Mouse (Mus musculus) left cerebral cortex, adult 18-20 months (tissue): Measurements from ENCODE around the gene Bpifb4. TPM values are rescaled to one million over a fixed set of nuclear protein-coding genes. Genes with fewer than 3 reads are reported as not detected.

Experiments used
- DNase-seq, 2 experiments: peaks; one replicate each; pipeline ENCODE4 v3.0.0; 2021 to 2022; ENCODE audit warnings: low spot score in 2 of 2, mixed read lengths in 1 of 2
- total RNA-seq, 2 experiments: library from RNA; stranded (reverse); gene quantifications; 2 replicates each; pipeline ENCODE4 v1.2.3; 2021

Bpifb4 gene
- total RNA-seq, 2 experiments from 2014 or later = not detected

GRCm38 (mm10) chr2:154004456-154004855 is 66.4 kb downstream of the Bpifb4 start:
- DNase-seq = no peak

DNA sequence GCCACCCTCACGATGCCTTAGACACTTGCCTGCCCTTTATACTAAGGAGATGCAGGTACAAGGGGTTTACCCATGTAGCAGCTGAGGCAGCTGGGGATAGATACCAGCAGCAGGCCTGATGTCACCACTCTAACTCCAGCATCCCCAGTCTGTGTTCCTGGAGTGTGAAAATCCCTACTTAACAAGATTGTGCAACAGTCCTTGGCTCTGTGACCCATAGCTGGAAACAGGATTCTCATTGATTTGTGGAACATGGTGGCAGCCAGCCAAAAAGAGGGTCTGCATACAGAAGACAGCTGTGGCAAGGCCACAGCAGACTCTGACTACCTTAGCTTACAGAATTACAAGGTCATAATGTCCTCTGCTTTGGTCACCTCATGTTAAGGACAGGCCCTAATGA is 67.1 kb downstream of the Bpifb4 start:
- DNase-seq = no peak

- DNase-seq = no peak
Observed at GRCm38 (mm10) chr2:154005734-154006133, 67.7 kb downstream of the Bpifb4 start.

- no peak for DNase-seq
Observed at GRCm38 (mm10) chr2:154006331-154006730, 68.3 kb downstream of the Bpifb4 start.

DNA sequence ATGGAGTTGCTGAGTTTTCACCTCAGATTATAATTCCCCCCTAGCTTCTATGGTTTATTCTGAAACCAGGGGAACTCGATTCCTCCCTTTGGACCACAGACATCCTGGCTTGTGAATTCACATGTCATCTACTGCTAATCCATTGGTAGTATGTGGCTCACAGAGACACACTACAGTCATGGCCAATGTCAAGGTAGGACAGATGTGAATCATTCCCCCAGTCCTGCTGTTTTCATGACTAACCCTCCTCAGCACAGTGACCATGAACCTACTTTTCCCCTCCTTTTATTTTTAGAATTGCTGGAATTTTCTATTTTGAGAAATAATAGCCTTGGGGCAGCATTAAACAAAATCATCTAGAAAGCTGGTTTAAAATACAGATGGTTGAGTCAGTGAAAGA is 69.4 kb downstream of the Bpifb4 start:
- DNase-seq = no peak

DNA sequence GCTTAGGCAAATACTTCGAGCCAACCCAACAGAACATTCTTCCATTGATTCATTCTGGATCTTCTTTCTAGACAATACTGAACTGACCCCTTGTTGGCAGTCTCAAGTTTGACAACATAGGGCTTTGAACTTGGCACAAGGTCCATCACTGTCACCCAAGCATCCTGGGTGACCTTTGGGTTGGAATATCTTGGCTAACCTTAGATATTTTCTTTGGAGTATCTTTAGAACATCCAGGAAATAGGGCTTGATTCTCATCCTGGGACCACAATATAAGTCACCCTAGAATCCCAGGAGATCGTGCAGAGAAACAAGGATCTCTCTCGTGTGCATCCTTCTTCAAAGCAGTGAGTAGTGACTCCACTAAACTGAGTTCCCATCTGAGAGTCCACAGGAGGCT is 70.0 kb downstream of the Bpifb4 start, which contains the start of gene Bpifa2:
Bpifa2 (plus strand) TSS at position 301 of the 400 bp plus-strand sequence.
- DNase-seq = no peak

Other genes with a start within 250 kb of the Bpifb4 start
- gene Dnmt3c, start 241.6 kb upstream of the Bpifb4 start, total RNA-seq = not detected
- 10 to 100 TPM; 72.0 to 94.5 TPM for gene Mapre1, start 196.9 kb upstream of the Bpifb4 start, total RNA-seq
- under 1 TPM in 1 of 2 experiments, not detected in 1; 0.33 TPM for gene Efcab8, start 158.3 kb upstream of the Bpifb4 start, total RNA-seq
- gene Sun5, start 67.1 kb upstream of the Bpifb4 start, total RNA-seq = not detected
- not detected for gene Bpifb2, start 63.2 kb upstream of the Bpifb4 start, total RNA-seq
- not detected for gene Bpifb6, start 37.8 kb upstream of the Bpifb4 start, total RNA-seq
- not detected for gene Bpifb3, start 20.0 kb upstream of the Bpifb4 start, total RNA-seq
- not detected for gene Bpifa6, start 36.7 kb downstream of the Bpifb4 start, total RNA-seq
- not detected for gene Bpifa2, start 70.1 kb downstream of the Bpifb4 start, total RNA-seq
- not detected for gene Bpifa3, start 192.1 kb downstream of the Bpifb4 start, total RNA-seq
- not detected for gene Bpifa1, start 204.7 kb downstream of the Bpifb4 start, total RNA-seq
- gene Bpifa5, start 224.4 kb downstream of the Bpifb4 start, total RNA-seq = not detected